Mouse (Mus musculus): ENCODE measurements around the gene Ttc39a. TPM values are rescaled to one million over a fixed set of nuclear protein-coding genes. Genes with fewer than 3 reads are reported as not detected.

Ttc39a gene
- total RNA-seq, 1 experiment from 2014 or later: 1.5 TPM

DNA sequence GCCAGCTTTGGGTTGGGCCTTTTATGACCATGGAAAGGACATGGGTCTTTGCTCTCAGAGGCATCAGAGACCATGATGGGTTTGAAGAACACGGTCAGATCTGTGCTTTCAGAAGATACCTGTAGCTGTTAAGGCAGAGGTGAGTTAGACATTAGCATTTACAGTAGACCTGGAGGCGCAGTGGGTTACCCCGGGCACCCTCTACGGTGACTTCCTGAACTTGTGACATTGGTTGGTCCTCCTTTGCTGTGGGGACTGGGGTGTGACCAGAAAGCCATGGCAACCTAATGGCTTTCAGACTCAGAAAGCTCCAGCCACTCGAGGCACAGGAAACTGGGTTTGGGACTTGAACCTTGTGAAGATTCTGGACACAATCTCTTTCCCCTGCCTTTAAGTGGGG lies 5.8 kb downstream of the Ttc39a start:
- no peak for ATAC-seq (replicated peaks in 1 of 2; ENCODE audit: insufficient read depth in 1 of 2, low FRiP score in 2 of 2, low TSS enrichment in 1 of 2, low read depth in 1 of 2, poor library complexity in 2 of 2, severe bottlenecking in 2 of 2)

DNA sequence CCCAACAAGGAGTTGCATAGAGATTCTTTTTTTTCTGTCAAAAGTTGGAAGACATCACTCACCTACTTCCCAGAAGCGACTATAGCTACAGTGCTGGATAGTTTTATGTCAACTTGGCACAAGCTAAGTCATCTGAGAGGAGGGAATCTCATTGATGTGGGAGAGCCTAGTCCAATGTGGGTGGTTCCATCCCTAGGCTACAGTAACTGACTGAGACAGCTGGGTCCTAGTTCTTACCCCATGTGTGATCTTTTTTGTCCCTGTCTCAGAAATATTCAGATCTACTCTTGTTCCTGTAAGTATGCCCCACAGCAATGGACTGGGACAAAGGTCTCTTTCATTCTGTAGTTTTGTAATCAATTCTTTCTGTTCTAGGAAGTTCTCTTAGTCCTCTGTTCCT lies 11.6 kb downstream of the Ttc39a start:
- no peak for ATAC-seq (replicated peaks in 1 of 2; ENCODE audit: insufficient read depth in 1 of 2, low FRiP score in 2 of 2, low TSS enrichment in 1 of 2, low read depth in 1 of 2, poor library complexity in 2 of 2, severe bottlenecking in 2 of 2)

DNA sequence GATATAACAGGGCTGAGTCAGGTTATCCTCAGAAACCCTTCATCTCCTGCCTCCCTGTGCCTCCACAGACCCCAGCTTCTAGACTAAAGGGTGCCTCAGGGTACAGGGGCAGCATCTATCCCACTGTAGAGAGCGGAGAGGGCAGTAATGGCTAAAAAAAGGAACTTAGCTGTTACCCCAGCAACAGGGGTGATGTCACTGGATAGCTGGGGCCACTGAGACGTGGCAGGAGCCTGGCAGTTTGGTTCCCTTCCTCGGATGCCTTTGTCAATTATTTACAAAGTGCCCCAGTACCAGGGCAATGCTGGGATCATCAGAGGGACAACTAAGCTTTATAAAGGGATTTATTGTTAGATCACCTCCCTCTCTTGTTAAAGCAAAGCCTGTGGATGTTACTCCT lies 12.6 kb downstream of the Ttc39a start:
- ATAC-seq (replicated peaks in 1 of 2; ENCODE audit: insufficient read depth in 1 of 2, low FRiP score in 2 of 2, low TSS enrichment in 1 of 2, low read depth in 1 of 2, poor library complexity in 2 of 2, severe bottlenecking in 2 of 2): peak; percentile 82 to 93

DNA sequence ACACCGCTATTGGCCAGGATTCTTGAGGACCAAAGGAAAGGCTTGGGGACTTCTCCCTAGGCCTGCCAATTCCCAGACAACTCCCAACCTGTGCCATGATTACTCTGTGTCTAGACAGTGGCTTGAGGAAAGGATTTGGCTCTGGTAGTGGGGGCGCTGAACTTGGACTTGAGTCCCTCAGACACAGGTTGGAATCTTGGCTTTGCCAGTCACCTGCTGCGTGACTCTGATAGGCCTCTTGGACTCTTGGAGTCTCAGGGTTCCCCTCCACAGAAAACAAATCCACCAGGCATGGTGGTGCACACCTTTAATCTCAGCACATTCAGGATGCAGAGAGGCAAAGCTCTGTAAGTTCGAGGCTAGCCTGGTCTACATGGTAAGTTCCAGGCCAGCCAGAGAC lies 13.1 kb downstream of the Ttc39a start:
- no peak for ATAC-seq (replicated peaks in 1 of 2; ENCODE audit: insufficient read depth in 1 of 2, low FRiP score in 2 of 2, low TSS enrichment in 1 of 2, low read depth in 1 of 2, poor library complexity in 2 of 2, severe bottlenecking in 2 of 2)

DNA sequence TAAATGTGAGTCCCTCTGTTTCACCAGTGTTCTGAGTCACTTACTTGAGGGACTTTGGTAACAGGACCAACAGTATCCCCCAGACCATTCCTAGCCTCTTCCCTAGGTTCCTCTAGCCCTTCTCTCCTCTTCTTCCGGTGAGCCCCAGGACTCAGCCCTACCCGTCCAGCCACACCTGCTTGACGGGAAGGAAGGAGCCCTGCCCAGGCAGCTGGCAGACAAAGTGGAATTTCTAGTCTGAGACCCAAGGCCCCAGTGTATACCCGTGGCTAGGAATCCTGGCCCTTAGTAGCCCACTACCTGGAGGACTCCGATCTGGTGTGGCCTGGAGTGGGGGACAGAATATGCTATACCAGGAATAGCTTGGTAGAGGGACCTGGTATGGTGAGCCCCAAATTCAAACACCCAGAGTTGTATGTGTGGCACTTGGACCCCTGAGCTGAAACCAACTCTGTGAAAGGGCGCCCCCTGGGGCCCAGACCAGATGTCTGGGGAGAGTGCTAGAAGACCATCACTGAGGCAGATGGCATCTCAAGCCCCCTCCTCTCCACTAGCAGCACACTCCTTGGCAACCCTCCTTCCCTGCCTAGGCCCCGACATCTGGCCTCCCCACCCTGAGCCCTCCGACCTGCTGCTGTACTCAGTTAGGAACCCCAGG lies 13.8 kb downstream of the Ttc39a start:
- ATAC-seq (replicated peaks in 1 of 2; ENCODE audit: insufficient read depth in 1 of 2, low FRiP score in 2 of 2, low TSS enrichment in 1 of 2, low read depth in 1 of 2, poor library complexity in 2 of 2, severe bottlenecking in 2 of 2): 0 out of 4 replicates have a peak, but pooled peaks of 1 of the 2 experiments have one; percentile 20

DNA sequence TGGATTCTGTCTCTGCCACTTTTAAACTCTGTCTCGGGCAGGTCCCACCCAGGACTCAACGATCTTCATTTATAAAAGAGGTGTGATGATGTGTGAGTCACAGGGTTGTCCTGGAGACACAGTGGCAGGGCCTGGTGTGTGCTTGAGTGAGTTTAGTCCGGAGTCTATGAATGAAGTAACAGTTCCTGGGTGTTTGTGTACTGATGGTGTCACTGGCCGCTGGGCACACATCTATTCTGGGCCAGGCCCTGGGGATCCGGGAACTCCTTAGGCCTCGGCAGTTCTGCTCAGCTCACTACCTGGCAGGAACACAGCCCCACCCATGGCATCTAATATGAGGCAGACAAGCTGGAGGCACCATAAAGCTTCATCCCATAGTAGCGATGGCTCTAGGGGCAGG lies 15.2 kb downstream of the Ttc39a start:
- ATAC-seq (replicated peaks in 1 of 2; ENCODE audit: insufficient read depth in 1 of 2, low FRiP score in 2 of 2, low TSS enrichment in 1 of 2, low read depth in 1 of 2, poor library complexity in 2 of 2, severe bottlenecking in 2 of 2): no peak

DNA sequence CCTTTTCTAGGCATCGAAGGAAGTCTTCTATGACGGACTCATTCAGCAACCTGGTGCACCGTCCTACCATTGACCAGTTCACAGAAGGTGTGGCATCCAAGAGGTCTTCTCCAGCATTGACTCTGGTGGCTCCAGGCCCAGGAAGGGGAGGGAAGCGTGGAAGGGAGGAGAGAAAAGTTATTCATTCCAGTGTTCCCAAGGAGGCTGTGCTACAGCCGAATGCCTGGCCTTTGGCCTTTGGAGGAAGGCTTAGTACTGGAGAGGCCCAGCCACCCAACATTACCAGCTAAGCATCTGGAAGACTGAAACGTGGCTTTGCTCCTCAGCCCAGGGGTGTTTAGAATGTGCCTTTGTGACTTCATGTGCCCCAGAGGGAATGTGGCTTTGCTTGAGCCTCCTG lies 16.0 kb downstream of the Ttc39a start:
- ATAC-seq (replicated peaks in 1 of 2; ENCODE audit: insufficient read depth in 1 of 2, low FRiP score in 2 of 2, low TSS enrichment in 1 of 2, low read depth in 1 of 2, poor library complexity in 2 of 2, severe bottlenecking in 2 of 2): no peak

DNA sequence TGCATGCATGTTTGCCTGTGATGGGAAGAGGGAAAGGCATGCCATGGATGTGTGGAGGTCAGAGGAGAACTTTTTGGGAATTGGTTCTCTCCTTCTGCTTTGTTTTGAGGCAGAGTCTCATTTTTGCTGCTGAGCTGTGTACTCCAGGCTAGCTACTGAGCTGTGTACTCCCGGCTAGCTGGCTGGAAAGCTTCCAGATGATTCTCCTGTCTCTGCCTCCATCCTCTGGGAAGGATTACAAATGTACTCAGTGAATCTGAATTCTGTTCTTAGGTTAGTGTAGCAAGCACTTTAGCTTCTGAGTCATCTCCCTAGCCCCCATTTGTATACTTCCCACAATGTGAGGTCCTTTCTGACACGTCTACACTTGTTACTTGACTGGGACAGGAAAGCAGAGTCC lies 17.0 kb downstream of the Ttc39a start:
- ATAC-seq (replicated peaks in 1 of 2; ENCODE audit: insufficient read depth in 1 of 2, low FRiP score in 2 of 2, low TSS enrichment in 1 of 2, low read depth in 1 of 2, poor library complexity in 2 of 2, severe bottlenecking in 2 of 2): no peak

DNA sequence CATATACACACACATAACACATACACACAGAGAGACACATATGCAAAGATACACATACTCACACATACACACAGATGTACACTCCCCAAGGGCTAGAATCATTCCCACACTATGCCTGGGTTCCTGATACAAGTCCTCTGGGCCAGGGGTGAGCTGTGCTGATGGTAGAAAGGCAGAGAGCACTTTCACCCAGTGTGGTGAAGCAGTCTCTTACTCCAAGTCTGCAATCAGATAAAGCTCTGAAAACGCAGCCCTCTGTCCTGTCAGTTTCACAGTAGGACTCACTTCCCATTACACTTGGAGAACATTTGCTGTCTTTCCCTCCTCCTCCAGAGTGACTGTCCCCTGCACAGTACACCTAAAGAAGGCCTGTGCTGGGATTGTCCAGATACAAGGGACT lies 20.6 kb downstream of the Ttc39a start:
- no peak for ATAC-seq (replicated peaks in 1 of 2; ENCODE audit: insufficient read depth in 1 of 2, low FRiP score in 2 of 2, low TSS enrichment in 1 of 2, low read depth in 1 of 2, poor library complexity in 2 of 2, severe bottlenecking in 2 of 2)

DNA sequence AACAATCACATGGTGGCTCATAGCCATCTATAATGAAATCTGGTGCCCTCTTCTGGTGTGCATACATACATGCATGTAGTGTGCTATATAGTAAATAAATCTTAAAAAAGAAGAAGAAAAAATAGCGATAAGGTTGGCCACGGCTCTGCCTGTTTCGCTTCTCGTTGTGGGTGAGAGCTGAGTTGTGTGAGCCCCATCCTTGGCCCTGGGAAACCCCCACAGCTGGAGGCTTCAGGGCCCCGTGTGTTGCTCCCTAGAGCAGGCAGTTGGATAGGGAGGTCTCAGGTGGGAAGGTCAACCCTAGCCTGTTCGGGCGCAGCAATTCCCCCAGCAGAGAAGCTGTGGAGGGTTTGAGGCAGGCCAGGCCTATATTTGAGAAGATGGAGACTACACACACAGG lies 23.8 kb downstream of the Ttc39a start:
- no peak for ATAC-seq (replicated peaks in 1 of 2; ENCODE audit: insufficient read depth in 1 of 2, low FRiP score in 2 of 2, low TSS enrichment in 1 of 2, low read depth in 1 of 2, poor library complexity in 2 of 2, severe bottlenecking in 2 of 2)

DNA sequence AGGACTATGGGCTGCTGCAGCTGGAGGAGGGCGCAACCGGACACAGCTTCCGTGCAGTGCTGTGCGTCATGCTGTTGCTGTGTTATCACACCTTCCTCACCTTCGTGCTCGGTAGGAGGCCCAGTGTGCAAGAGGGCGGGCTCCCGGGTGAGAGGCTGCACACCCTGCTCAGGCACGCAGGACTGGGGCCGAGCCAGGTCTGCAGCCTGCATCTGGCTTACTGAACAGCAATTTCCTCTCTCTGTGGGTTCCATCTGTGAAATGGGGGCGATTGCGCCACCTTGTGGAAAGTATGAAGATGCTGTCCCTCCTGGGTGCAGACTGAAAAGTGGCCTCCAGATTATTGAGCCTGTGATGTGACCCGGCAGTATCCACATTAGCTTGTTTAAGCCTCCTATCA lies 24.4 kb downstream of the Ttc39a start:
- ATAC-seq (replicated peaks in 1 of 2; ENCODE audit: insufficient read depth in 1 of 2, low FRiP score in 2 of 2, low TSS enrichment in 1 of 2, low read depth in 1 of 2, poor library complexity in 2 of 2, severe bottlenecking in 2 of 2): peak; percentile 47 to 54; a peak in 3 of 4 replicates

DNA sequence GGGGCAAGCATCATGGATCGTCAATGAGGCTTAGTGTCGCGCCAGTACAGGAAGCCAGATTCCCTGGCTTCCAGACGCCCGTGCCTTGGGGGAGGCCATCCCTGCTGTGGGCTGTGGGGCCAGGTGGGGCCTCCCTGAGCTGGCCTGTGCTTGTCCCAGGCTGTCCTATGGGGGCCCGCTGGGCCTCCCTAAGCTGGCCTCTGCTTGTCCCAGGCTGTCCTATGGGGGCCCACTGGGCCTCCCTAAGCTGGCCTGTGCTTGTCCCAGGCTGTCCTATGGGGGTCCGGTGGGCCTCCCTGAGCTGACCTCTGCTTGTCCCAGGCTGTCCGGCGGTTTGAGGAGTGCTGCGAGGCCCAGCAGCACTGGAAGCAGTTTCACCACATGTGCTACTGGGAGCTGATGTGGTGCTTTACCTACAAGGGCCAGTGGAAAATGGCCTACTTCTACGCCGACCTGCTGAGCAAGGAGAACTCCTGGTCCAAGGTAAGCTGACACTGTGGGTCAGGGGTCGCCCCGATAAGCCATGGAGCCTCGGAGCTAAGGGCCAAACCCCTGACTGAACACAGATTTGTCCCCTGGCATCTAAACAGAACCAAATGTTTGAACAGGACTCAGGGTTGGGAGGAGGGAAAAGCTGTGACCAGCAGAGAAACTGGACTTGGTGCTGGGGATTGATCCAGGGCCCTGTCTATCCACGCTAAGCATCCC lies 26.4 kb downstream of the Ttc39a start:
- ATAC-seq (replicated peaks in 1 of 2; ENCODE audit: insufficient read depth in 1 of 2, low FRiP score in 2 of 2, low TSS enrichment in 1 of 2, low read depth in 1 of 2, poor library complexity in 2 of 2, severe bottlenecking in 2 of 2): no peak

DNA sequence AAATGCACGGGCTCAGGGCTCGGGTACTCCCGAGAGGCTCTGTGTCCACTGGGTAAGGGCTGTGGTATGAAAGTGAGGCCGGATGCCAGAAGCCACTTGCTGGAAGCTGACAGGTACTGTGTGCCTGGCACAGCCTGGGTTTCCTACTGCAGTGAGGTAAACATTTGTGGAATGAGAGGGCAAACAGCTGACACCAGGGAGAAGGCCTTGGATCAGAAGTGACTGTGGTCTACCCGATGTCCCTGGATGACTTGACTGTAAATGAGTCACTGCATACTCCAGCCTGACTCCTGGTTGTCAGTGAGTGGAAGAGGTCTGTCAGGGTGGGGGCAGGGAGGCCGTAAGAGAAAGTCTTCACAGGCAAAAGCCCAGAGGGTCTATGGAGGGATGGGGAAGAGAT lies 27.2 kb downstream of the Ttc39a start:
- no peak for ATAC-seq (replicated peaks in 1 of 2; ENCODE audit: insufficient read depth in 1 of 2, low FRiP score in 2 of 2, low TSS enrichment in 1 of 2, low read depth in 1 of 2, poor library complexity in 2 of 2, severe bottlenecking in 2 of 2)

DNA sequence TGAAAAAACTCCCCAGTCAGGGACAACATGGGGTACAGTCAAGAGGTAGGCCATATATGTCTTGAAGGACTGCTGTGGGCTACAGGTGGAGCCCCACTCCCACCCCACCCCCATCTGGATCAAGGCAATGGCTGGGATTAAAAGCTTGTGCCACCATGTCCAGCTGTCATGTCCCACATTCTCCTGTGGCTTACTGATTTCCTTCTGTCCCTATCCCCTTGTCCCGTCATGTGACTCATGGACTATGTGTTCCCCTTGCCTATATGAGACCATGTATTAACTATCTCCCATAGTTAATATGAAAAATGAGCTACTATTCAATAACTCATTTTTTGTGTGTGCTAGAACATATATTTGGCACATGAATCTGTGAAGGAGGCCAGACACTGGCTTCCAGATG lies 27.8 kb downstream of the Ttc39a start:
- no peak for ATAC-seq (replicated peaks in 1 of 2; ENCODE audit: insufficient read depth in 1 of 2, low FRiP score in 2 of 2, low TSS enrichment in 1 of 2, low read depth in 1 of 2, poor library complexity in 2 of 2, severe bottlenecking in 2 of 2)

DNA sequence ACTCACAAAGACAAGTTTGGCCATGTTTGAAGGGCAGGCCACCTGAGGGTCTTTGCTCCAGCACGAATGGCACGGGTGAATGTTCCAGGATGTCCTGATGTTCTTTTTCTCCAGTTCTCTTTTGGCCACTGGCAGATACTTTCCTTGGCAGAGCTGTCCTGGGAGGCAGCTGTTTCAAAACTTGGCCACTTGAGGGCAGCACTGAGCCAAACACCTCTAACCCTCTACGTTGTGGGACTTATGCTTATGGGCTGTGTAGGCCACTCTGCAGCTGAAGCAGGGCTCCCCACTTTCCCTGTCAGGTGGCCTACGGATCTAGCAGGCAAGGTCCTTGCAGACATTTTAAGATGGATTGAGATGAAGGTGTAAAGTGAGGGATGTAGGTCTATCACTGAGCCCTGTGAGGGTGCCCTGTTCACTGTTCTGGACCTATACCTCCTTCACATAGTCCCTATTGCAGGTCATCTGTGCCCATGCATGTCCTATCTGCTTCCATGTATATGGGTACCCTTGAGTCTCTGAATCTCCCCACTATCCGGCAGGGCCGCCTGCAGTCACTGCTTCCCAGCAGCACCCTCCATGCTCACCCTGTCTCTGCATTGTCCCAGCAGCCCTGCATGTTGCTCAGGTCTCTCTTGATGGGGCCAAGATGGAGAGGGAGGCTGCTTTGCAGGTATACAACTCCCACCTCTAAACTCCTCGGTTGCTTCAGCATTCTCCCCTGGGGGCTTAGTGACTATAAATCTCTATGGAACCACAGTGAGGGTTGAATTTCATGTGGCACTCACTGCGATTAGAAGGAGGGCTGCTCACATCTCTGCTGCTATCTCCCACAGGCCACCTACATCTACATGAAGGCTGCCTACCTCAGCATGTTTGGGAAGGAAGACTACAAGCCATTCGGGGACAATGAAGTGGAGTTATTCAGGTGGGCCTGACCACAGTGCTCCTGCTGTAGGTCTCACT lies 31.8 kb downstream of the Ttc39a start:
- peak; percentile 67 to 71; a peak in 2 of 4 replicates for ATAC-seq (replicated peaks in 1 of 2; ENCODE audit: insufficient read depth in 1 of 2, low FRiP score in 2 of 2, low TSS enrichment in 1 of 2, low read depth in 1 of 2, poor library complexity in 2 of 2, severe bottlenecking in 2 of 2)

DNA sequence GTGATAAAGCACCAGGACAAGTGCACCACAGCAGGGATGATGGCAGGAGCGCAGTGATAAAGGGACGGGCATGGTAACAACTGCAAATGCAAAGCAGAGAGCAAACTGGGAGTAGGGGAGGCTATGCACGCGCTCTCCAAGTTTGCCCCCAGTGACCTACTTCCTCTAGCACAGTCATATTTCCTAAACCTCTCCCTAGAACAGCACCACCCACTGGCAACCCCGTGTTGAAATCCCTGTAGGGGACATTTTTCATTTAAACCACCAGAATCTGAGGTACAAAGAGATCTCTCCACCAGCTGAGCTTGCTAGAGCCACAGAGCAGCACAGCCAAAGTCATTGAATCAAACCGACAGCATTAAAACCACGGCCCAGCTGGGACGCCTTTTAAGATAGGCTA lies 32.7 kb downstream of the Ttc39a start:
- ATAC-seq (replicated peaks in 1 of 2; ENCODE audit: insufficient read depth in 1 of 2, low FRiP score in 2 of 2, low TSS enrichment in 1 of 2, low read depth in 1 of 2, poor library complexity in 2 of 2, severe bottlenecking in 2 of 2): 0 out of 4 replicates have a peak, but pooled peaks of 1 of the 2 experiments have one; percentile 16

DNA sequence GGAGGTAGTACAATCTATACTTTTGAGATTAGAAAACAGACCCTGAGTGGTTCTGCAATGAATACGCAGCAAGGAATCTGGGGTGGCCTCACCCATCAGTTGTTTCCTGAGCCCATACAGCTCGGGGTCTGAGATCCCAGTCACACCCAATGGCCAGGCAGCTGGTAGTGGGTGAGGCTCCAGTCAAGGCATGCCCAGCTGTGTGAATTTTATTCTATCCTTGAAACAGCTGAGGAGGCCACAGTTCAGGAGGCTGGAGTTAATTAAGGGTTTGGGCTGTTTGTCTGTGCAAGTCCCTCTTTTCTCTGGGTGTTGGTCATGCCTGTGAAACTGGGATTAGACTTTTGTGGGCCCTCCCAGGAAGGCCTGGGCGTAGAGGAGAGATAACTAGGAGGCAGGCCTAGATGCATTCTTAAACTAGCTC lies 33.4 kb downstream of the Ttc39a start:
- ATAC-seq (replicated peaks in 1 of 2; ENCODE audit: insufficient read depth in 1 of 2, low FRiP score in 2 of 2, low TSS enrichment in 1 of 2, low read depth in 1 of 2, poor library complexity in 2 of 2, severe bottlenecking in 2 of 2): peak in 1 of 2 experiments; percentile 19; a peak in 1 of 4 replicates

DNA sequence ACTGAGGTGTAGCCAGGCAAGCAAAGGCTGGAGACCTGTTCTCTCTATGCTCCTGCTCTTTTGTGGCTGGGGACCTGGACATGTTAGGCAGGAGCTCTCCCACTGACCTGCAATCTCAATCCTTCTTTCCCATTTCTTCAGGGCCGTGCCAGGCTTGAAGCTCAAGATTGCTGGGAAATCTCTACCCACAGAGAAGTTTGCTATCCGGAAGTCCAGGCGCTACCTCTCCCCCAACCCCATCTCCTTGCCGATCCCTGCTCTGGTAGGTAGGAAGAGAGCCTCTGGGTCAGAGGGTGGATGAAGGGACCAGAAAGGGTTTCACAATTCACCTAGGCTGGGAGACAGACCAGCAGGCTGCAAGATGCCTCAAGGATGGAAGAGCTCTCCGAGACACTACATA lies 34.0 kb downstream of the Ttc39a start:
- ATAC-seq (replicated peaks in 1 of 2; ENCODE audit: insufficient read depth in 1 of 2, low FRiP score in 2 of 2, low TSS enrichment in 1 of 2, low read depth in 1 of 2, poor library complexity in 2 of 2, severe bottlenecking in 2 of 2): no peak

Measured in hematopoietic stem cell, adult 5-6 weeks (primary cell).